9 mouse cellular contexts compared by ENCODE assay signal in genomic region chr17:46553926-46554325, GRCm38 (mm10). TPM values are rescaled to one million over a fixed set of nuclear protein-coding genes. Genes with fewer than 3 reads are reported as not detected.
A peak's percentile ranks its signal among the peaks of the same experiment; 100 is the strongest.
DNase-seq lines count a peak whose midpoint lies in the region; ATAC-seq and TF ChIP-seq lines count a peak whose summit lies in the region.
"Had no signal": no experiment of that assay in that cellular context is flagged by ENCODE, and none has a peak within 500 bp of the region (broad histone marks: within the 10 kb centered on the region; RNA-seq: fewer than 3 reads in every experiment).

No protein-coding gene starts in this region.

- H3K4me1 ChIP-seq in lung, embryonic 14.5 days (ENCODE audit: insufficient read depth): peaks cover 20% of the 10 kb centered on the region
- peaks cover 38% of the 10 kb centered on the region for H3K4me1 ChIP-seq in forebrain, embryonic 13.5 days
- H3K4me1 ChIP-seq in limb, embryonic 11.5 days (ENCODE audit: control insufficient read depth, insufficient read depth, low read length): peaks cover 27% of the 10 kb centered on the region
- peaks cover 19% of the 10 kb centered on the region for H3K4me1 ChIP-seq in stomach, embryonic 14.5 days (ENCODE audit: control insufficient read depth, insufficient read depth, low read length)

- H3K9ac ChIP-seq in lung, embryonic 14.5 days: peak overlapping the region; percentile 98
- peak overlapping the region; percentile 97 for H3K9ac ChIP-seq in forebrain, embryonic 13.5 days
- peak overlapping the region; percentile 97; the same call in 1 of the 2 replicates for H3K9ac ChIP-seq in limb, embryonic 11.5 days (ENCODE audit: low read length)
- peak overlapping the region; percentile 100 for H3K9ac ChIP-seq in stomach, embryonic 14.5 days (replicated peaks; ENCODE audit: low read depth, low read length)

- no peaks in the 10 kb centered on the region for H3K9me3 ChIP-seq in lung, embryonic 14.5 days (ENCODE audit: low read depth, low read length)
- H3K9me3 ChIP-seq in forebrain, embryonic 13.5 days (replicated peaks): no peaks in the 10 kb centered on the region
- no peaks in the 10 kb centered on the region for H3K9me3 ChIP-seq in limb, embryonic 11.5 days (ENCODE audit: control insufficient read depth, low read length)
- H3K9me3 ChIP-seq in stomach, embryonic 14.5 days (ENCODE audit: control insufficient read depth, low read depth, low read length): no peaks in the 10 kb centered on the region

- WGBS in lung, embryonic 14.5 days: 44% methylated on average over 3 of the region's 3 CpGs
- 78% methylated on average over 3 of the region's 3 CpGs for WGBS in forebrain, embryonic 13.5 days
- 77% methylated on average over 3 of the region's 3 CpGs for WGBS in limb, embryonic 11.5 days
- 50% methylated on average over 3 of the region's 3 CpGs for WGBS in stomach, embryonic 14.5 days

- DNase-seq in lung, embryonic 14.5 days: no peak
- no peak for DNase-seq in lung, postnatal 36 days
- no peak for DNase-seq in limb, embryonic 11.5 days (ENCODE audit: low spot score)
- no peak for DNase-seq in frontal cortex, postnatal 10 days (ENCODE audit: low spot score in 2 of 2)

- H3K27ac ChIP-seq in lung, embryonic 14.5 days (ENCODE audit: low read depth): peak overlapping the region; percentile 97
- H3K27ac ChIP-seq in forebrain, embryonic 13.5 days: no peak overlapping the region
- no peak overlapping the region for H3K27ac ChIP-seq in limb, embryonic 11.5 days (replicated peaks; ENCODE audit: low read depth, low read length)
- H3K27ac ChIP-seq in stomach, embryonic 14.5 days (ENCODE audit: low read length): peak overlapping the region; percentile 89

- H3K4me3 ChIP-seq in lung, embryonic 14.5 days (ENCODE audit: low read depth, low read length): peak overlapping the region; percentile 95
- H3K4me3 ChIP-seq in forebrain, embryonic 13.5 days: peak overlapping the region; percentile 95
- peak overlapping the region; percentile 95 for H3K4me3 ChIP-seq in limb, embryonic 11.5 days (ENCODE audit: low read depth, low read length)
- H3K4me3 ChIP-seq in stomach, embryonic 14.5 days (ENCODE audit: low read depth, low read length): peak overlapping the region; percentile 98

- peaks cover 39% of the 10 kb centered on the region for H3K36me3 ChIP-seq in lung, embryonic 14.5 days (ENCODE audit: insufficient read depth)
- peaks cover 33% of the 10 kb centered on the region for H3K36me3 ChIP-seq in forebrain, embryonic 13.5 days (ENCODE audit: poor library complexity, severe bottlenecking)
- H3K36me3 ChIP-seq in limb, embryonic 11.5 days (ENCODE audit: control insufficient read depth, insufficient read depth, low read length): peaks cover 15% of the 10 kb centered on the region
- peaks cover 34% of the 10 kb centered on the region for H3K36me3 ChIP-seq in stomach, embryonic 14.5 days (ENCODE audit: control insufficient read depth, insufficient read depth, low read length)

- no peak for TF ChIP-seq CTCF in lung, embryonic 14.5 days (IDR thresholded peaks at IDR 0.05; ENCODE audit: low read depth)

- peak overlapping the region; percentile 84 for H3K4me2 ChIP-seq in lung, embryonic 14.5 days
- peak overlapping the region; percentile 94 for H3K4me2 ChIP-seq in forebrain, embryonic 13.5 days
- H3K4me2 ChIP-seq in limb, embryonic 11.5 days (ENCODE audit: low read depth, severe bottlenecking): peak overlapping the region; percentile 95
- peak overlapping the region; percentile 67 for H3K4me2 ChIP-seq in stomach, embryonic 14.5 days (replicated peaks; ENCODE audit: low read depth, low read length)

- ATAC-seq in lung, embryonic 14.5 days (ENCODE audit: insufficient read depth): no peak
- no peak for ATAC-seq in forebrain, embryonic 13.5 days
- no peak for ATAC-seq in limb, embryonic 11.5 days (ENCODE audit: insufficient number of reproducible peaks, low FRiP score, low TSS enrichment, low read depth)
- no peak for ATAC-seq in stomach, embryonic 14.5 days (ENCODE audit: insufficient number of reproducible peaks, insufficient read depth, low FRiP score, low read depth)
- no peak for ATAC-seq in granulocyte monocyte progenitor cell, adult 5-6 weeks (replicated peaks; ENCODE audit: poor library complexity, severe bottlenecking)
- ATAC-seq: activated CD4-positive, CD25-positive, alpha-beta regulatory T cell, adult 4 months had no signal

- H3K27me3 ChIP-seq in lung, embryonic 14.5 days (ENCODE audit: insufficient read depth, low read length): no peaks in the 10 kb centered on the region
- H3K27me3 ChIP-seq in forebrain, embryonic 13.5 days: no peaks in the 10 kb centered on the region
- H3K27me3 ChIP-seq in limb, embryonic 11.5 days (ENCODE audit: control insufficient read depth, insufficient read depth, low read length): no peaks in the 10 kb centered on the region
- no peaks in the 10 kb centered on the region for H3K27me3 ChIP-seq in stomach, embryonic 14.5 days (ENCODE audit: control insufficient read depth, insufficient read depth, low read length)

RNA-seq across cellular contexts. Expression of gene Srf, which starts 2.0 kb away (rescaled TPM):
- 11.4 and 15.1 TPM in 2 replicates for polyA plus RNA-seq in lung, embryonic 14.5 days (2014; fragmentation: Nextera tagmentation; extraction: Ambion mirVana)
- polyA plus RNA-seq in forebrain, embryonic 13.5 days (2015; fragmentation: Nextera tagmentation; extraction: Ambion mirVana): 4.2 and 4.4 TPM in 2 replicates
- polyA plus RNA-seq in limb, embryonic 11.5 days (2014; fragmentation: Nextera tagmentation; extraction: Ambion mirVana): 8.3 and 9.8 TPM in 2 replicates
- 12.2 and 15.7 TPM in 2 replicates for polyA plus RNA-seq in stomach, embryonic 14.5 days (2014; fragmentation: Nextera tagmentation; extraction: Ambion mirVana)
- total RNA-seq in granulocyte monocyte progenitor cell, adult 5-6 weeks (2014; fragmentation: Nextera tagmentation): 27.4 and 42.7 TPM in 2 replicates
- 29.6 and 47.7 TPM in 2 replicates for total RNA-seq in granulocyte monocyte progenitor cell, adult 5-6 weeks (2017)

RNA-seq across cellular contexts. Expression of gene Cul9, which starts 7.7 kb away (rescaled TPM):
- polyA plus RNA-seq in lung, embryonic 14.5 days (2014; fragmentation: Nextera tagmentation; extraction: Ambion mirVana): 2.8 and 2.9 TPM in 2 replicates
- 9.8 and 12.4 TPM in 2 replicates for polyA plus RNA-seq in forebrain, embryonic 13.5 days (2015; fragmentation: Nextera tagmentation; extraction: Ambion mirVana)
- polyA plus RNA-seq in limb, embryonic 11.5 days (2014; fragmentation: Nextera tagmentation; extraction: Ambion mirVana): 3.8 and 3.9 TPM in 2 replicates
- 3.6 and 5.6 TPM in 2 replicates for polyA plus RNA-seq in stomach, embryonic 14.5 days (2014; fragmentation: Nextera tagmentation; extraction: Ambion mirVana)
- total RNA-seq in granulocyte monocyte progenitor cell, adult 5-6 weeks (2014; fragmentation: Nextera tagmentation): 14.2 and 34.8 TPM in 2 replicates
- total RNA-seq in granulocyte monocyte progenitor cell, adult 5-6 weeks (2017): 7.5 and 8.9 TPM in 2 replicates

RNA-seq across cellular contexts. Expression of gene Dnph1, which starts 57.4 kb away (rescaled TPM):
- 50.3 and 60.8 TPM in 2 replicates for polyA plus RNA-seq in lung, embryonic 14.5 days (2014; fragmentation: Nextera tagmentation; extraction: Ambion mirVana)
- 51.2 and 59.0 TPM in 2 replicates for polyA plus RNA-seq in forebrain, embryonic 13.5 days (2015; fragmentation: Nextera tagmentation; extraction: Ambion mirVana)
- 59.7 and 62.3 TPM in 2 replicates for polyA plus RNA-seq in limb, embryonic 11.5 days (2014; fragmentation: Nextera tagmentation; extraction: Ambion mirVana)
- 56.3 and 65.5 TPM in 2 replicates for polyA plus RNA-seq in stomach, embryonic 14.5 days (2014; fragmentation: Nextera tagmentation; extraction: Ambion mirVana)
- 33.1 and 50.1 TPM in 2 replicates for total RNA-seq in granulocyte monocyte progenitor cell, adult 5-6 weeks (2014; fragmentation: Nextera tagmentation)
- total RNA-seq in granulocyte monocyte progenitor cell, adult 5-6 weeks (2017): 18.8 and 25.8 TPM in 2 replicates
- total RNA-seq: neutrophil, adult 5-6 weeks had no signal

Comparison
In these comparisons a context has a peak if more than half of its experiments do, and no peak if none do; other contexts are left out.
1. H3K27ac ChIP-seq: peak in lung, embryonic 14.5 days (single experiment) and stomach, embryonic 14.5 days (single experiment); none in forebrain, embryonic 13.5 days (single experiment) and limb, embryonic 11.5 days (single experiment).
2. Peak in every context shown above with its lines, with median percentiles within 50 percentile points of each other: H3K4me2 ChIP-seq, H3K4me3 ChIP-seq and H3K9ac ChIP-seq.